ENCODE assay signal across 17 mouse cellular contexts in genomic region chr1:145579460-145579859, GRCm38 (mm10).
"Had no signal": no experiment of that assay in that cellular context is flagged by ENCODE, and none has a peak within 500 bp of the region (broad histone marks: within the 10 kb centered on the region; RNA-seq: fewer than 3 reads in every experiment).

No protein-coding gene starts in this region.

- DNase-seq: retina, postnatal 1 day; right cerebral cortex, adult 18-20 months; right cerebral cortex, postnatal 14 days; right cerebral cortex, postnatal 25 days; right cerebral cortex, postnatal 4 days; spleen, adult 18-20 months; thymus, adult 18-20 months; thymus, adult 2 months; thymus, postnatal 14 days; thymus, postnatal 25 days; thymus, postnatal 36 days; thymus, postnatal 4 days had no signal

- H3K9me3 ChIP-seq: neural tube, embryonic 12.5 days; neural tube, embryonic 13.5 days; neural tube, embryonic 15.5 days; stomach, embryonic 15.5 days had no signal

- H3K4me3 ChIP-seq: neural tube, embryonic 12.5 days; neural tube, embryonic 13.5 days; neural tube, embryonic 15.5 days; stomach, embryonic 15.5 days had no signal

- H3K27me3 ChIP-seq: neural tube, embryonic 12.5 days; neural tube, embryonic 13.5 days; neural tube, embryonic 15.5 days; stomach, embryonic 15.5 days had no signal

- H3K9ac ChIP-seq: neural tube, embryonic 12.5 days; neural tube, embryonic 13.5 days; neural tube, embryonic 15.5 days; stomach, embryonic 15.5 days had no signal

- H3K27ac ChIP-seq: neural tube, embryonic 12.5 days; neural tube, embryonic 13.5 days; neural tube, embryonic 15.5 days; stomach, embryonic 15.5 days; stomach, postnatal 0 days had no signal

- H3K4me1 ChIP-seq: neural tube, embryonic 12.5 days; neural tube, embryonic 13.5 days; neural tube, embryonic 15.5 days; stomach, embryonic 15.5 days had no signal

- H3K36me3 ChIP-seq: neural tube, embryonic 12.5 days; neural tube, embryonic 13.5 days; neural tube, embryonic 15.5 days; stomach, embryonic 15.5 days had no signal
